Mouse (Mus musculus) embryonic facial prominence, embryonic 10.5 days (tissue): ENCODE results near the gene Gm13030. TPM values are rescaled to one million over a fixed set of nuclear protein-coding genes. Genes with fewer than 3 reads are reported as not detected.
A peak's percentile ranks its signal among the peaks of the same experiment; 100 is the strongest.

Source experiments
- DNase-seq: peaks from one replicate; pipeline ENCODE4 v3.0.0-alpha.2; 2017; ENCODE audit warnings: low spot score
- H3K27ac ChIP-seq: fragments of 300-500 bp; sonication (generic); replicated peaks from 2 replicates; pipeline ENCODE4 v1.5.1; 2016; ENCODE audit warnings: mild to moderate bottlenecking
- H3K27me3 ChIP-seq: fragments of 300-500 bp; sonication (generic); replicated peaks from 2 replicates; pipeline ENCODE4 v1.6.1; 2016; ENCODE audit warnings: low read depth, mild to moderate bottlenecking; ENCODE audit not compliant: poor library complexity, severe bottlenecking
- H3K36me3 ChIP-seq: fragments of 300-500 bp; sonication (generic); replicated peaks from 2 replicates; pipeline ENCODE4 v1.6.1; 2016; ENCODE audit warnings: mild to moderate bottlenecking, moderate library complexity
- H3K4me1 ChIP-seq: fragments of 300-500 bp; sonication (generic); 2 replicates; pipeline ENCODE4 v1.6.1; 2016
- H3K4me3 ChIP-seq: fragments of 300-500 bp; sonication (generic); 2 replicates; pipeline ENCODE4 v1.5.1; 2016; ENCODE audit warnings: mild to moderate bottlenecking, moderate library complexity
- H3K9me3 ChIP-seq: fragments of 300-500 bp; sonication (generic); 2 replicates; pipeline ENCODE4 v1.6.1; 2016; ENCODE audit warnings: mild to moderate bottlenecking
- WGBS: fragments of 180-500 bp; shearing (Covaris S2); methylation state at CpG from one replicate; pipeline ENCODE4 v1.1.7; 2016; 5-methylcytosine and 5-hydroxymethylcytosine counted together
- polyA plus RNA-seq: library from polyadenylated mRNA; unstranded; fragments of >200 nt; fragmentation: Nextera tagmentation; extraction: Ambion mirVana; gene quantifications from 2 replicates; pipeline ENCODE4 v1.2.1, GENCODE M21; 2016

Gene Gm13030
- polyA plus RNA-seq, 1 experiment from 2014 or later = not detected

- no peak overlapping the region; the same call in 1 of the 2 replicates for H3K27ac ChIP-seq
These were observed 14.0 kb downstream of the Gm13030 start for GRCm38 (mm10) chr4:138859728-138860127.

GRCm38 (mm10) chr4:138859245-138859644 is 14.5 kb downstream of the Gm13030 start:
- 17% methylated on average over 9 of the region's 9 CpGs for WGBS
- DNase-seq = peak; percentile 67
- Histone ChIP-seq H3K4me3 (peak overlapping the region; percentile 48), H3K4me1 (peaks cover 6% of the 10 kb centered on the region; the same call in 1 of the 2 replicates), H3K9me3 (no peaks in the 10 kb centered on the region), H3K36me3 (no peaks in the 10 kb centered on the region), H3K27me3 (0 out of 2 replicates have a peak, but pooled peaks cover 8% of the 10 kb centered on the region), H3K27ac (no peak overlapping the region)

More at GRCm38 (mm10) chr4:138859728-138860127, 14.0 kb downstream of the Gm13030 start:
- 9% methylated on average over 13 of the region's 13 CpGs for WGBS
- no peaks in the 10 kb centered on the region for H3K36me3 ChIP-seq
- DNase-seq = peak; percentile 89
- peaks cover 8% of the 10 kb centered on the region; the same call in 1 of the 2 replicates for H3K4me1 ChIP-seq
- H3K27me3 ChIP-seq = 0 out of 2 replicates have a peak, but pooled peaks cover 8% of the 10 kb centered on the region
- H3K9me3 ChIP-seq = no peaks in the 10 kb centered on the region
- H3K4me3 ChIP-seq = peak overlapping the region; percentile 48

GRCm38 (mm10) chr4:138858446-138858845 is 15.3 kb downstream of the Gm13030 start:
- DNase-seq = no peak
- Histone ChIP-seq H3K4me1 (peaks cover 6% of the 10 kb centered on the region; the same call in 1 of the 2 replicates), H3K27me3 (0 out of 2 replicates have a peak, but pooled peaks cover 8% of the 10 kb centered on the region), H3K4me3 (no peak overlapping the region), H3K36me3 (no peaks in the 10 kb centered on the region), H3K9me3 (no peaks in the 10 kb centered on the region), H3K27ac (no peak overlapping the region)
- 86% methylated on average over 15 of the region's 15 CpGs for WGBS

- H3K9me3 ChIP-seq = no peaks in the 10 kb centered on the region
- 0 out of 2 replicates have a peak, but pooled peaks cover 8% of the 10 kb centered on the region for H3K27me3 ChIP-seq
- WGBS = 93% methylated on average over 10 of the region's 10 CpGs
- no peaks in the 10 kb centered on the region for H3K36me3 ChIP-seq
- no peak overlapping the region for H3K4me3 ChIP-seq
- DNase-seq = no peak
- H3K27ac ChIP-seq = no peak overlapping the region
- H3K4me1 ChIP-seq = peaks cover 6% of the 10 kb centered on the region; the same call in 1 of the 2 replicates
These were observed 16.2 kb downstream of the Gm13030 start for GRCm38 (mm10) chr4:138857576-138857975.

- WGBS = 26% methylated on average over 7 of the region's 7 CpGs
- Histone ChIP-seq H3K27ac (no peak overlapping the region), H3K4me3 (no peak overlapping the region), H3K9me3 (no peaks in the 10 kb centered on the region), H3K27me3 (0 out of 2 replicates have a peak, but pooled peaks cover 8% of the 10 kb centered on the region), H3K36me3 (no peaks in the 10 kb centered on the region), H3K4me1 (peaks cover 6% of the 10 kb centered on the region; the same call in 1 of the 2 replicates)
- DNase-seq = peak; percentile 81
These were observed 17.3 kb downstream of the Gm13030 start for GRCm38 (mm10) chr4:138856491-138856890.

- Histone ChIP-seq H3K27me3 (0 out of 2 replicates have a peak, but pooled peaks cover 7% of the 10 kb centered on the region), H3K27ac (no peak overlapping the region), H3K4me1 (peaks cover 4% of the 10 kb centered on the region; the same call in 1 of the 2 replicates), H3K36me3 (no peaks in the 10 kb centered on the region), H3K9me3 (no peaks in the 10 kb centered on the region), H3K4me3 (no peak overlapping the region)
- DNase-seq = no peak
- WGBS = 91% methylated on average over 9 of the region's 9 CpGs
These were observed 18.6 kb downstream of the Gm13030 start for GRCm38 (mm10) chr4:138855092-138855632.

- Histone ChIP-seq H3K9me3 (no peaks in the 10 kb centered on the region), H3K36me3 (no peaks in the 10 kb centered on the region), H3K27me3 (0 out of 2 replicates have a peak, but pooled peaks cover 4% of the 10 kb centered on the region), H3K27ac (no peak overlapping the region), H3K4me3 (no peak overlapping the region), H3K4me1 (no peaks in the 10 kb centered on the region)
- DNase-seq = no peak
- WGBS = 71% methylated on average over 6 of the region's 6 CpGs
These were observed 20.8 kb downstream of the Gm13030 start for GRCm38 (mm10) chr4:138852961-138853360.

- Histone ChIP-seq H3K4me3 (no peak overlapping the region), H3K9me3 (no peaks in the 10 kb centered on the region), H3K27me3 (0 out of 2 replicates have a peak, but pooled peaks cover 4% of the 10 kb centered on the region), H3K27ac (no peak overlapping the region), H3K4me1 (no peaks in the 10 kb centered on the region), H3K36me3 (no peaks in the 10 kb centered on the region)
- WGBS = 11% methylated on average over 4 of the region's 4 CpGs
- DNase-seq = peak; percentile 76
These were observed 22.3 kb downstream of the Gm13030 start for GRCm38 (mm10) chr4:138851463-138851862.

- 90% methylated on average over 7 of the region's 7 CpGs for WGBS
- H3K4me1 ChIP-seq = no peaks in the 10 kb centered on the region
- peaks cover 16% of the 10 kb centered on the region for H3K9me3 ChIP-seq
- no peak overlapping the region for H3K27ac ChIP-seq
- DNase-seq = no peak
- H3K36me3 ChIP-seq = no peaks in the 10 kb centered on the region
- no peak overlapping the region for H3K4me3 ChIP-seq
- no peaks in the 10 kb centered on the region for H3K27me3 ChIP-seq
These were observed 32.4 kb downstream of the Gm13030 start for GRCm38 (mm10) chr4:138841386-138841785.

GRCm38 (mm10) chr4:138840726-138841125 is 33.0 kb downstream of the Gm13030 start:
- Histone ChIP-seq H3K27ac (no peak overlapping the region), H3K4me3 (no peak overlapping the region), H3K27me3 (no peaks in the 10 kb centered on the region), H3K36me3 (no peaks in the 10 kb centered on the region), H3K9me3 (peaks cover 16% of the 10 kb centered on the region), H3K4me1 (no peaks in the 10 kb centered on the region)
- 82% methylated on average over 8 of the region's 8 CpGs for WGBS
- DNase-seq = no peak

GRCm38 (mm10) chr4:138839806-138840205 is 34.0 kb downstream of the Gm13030 start:
- Histone ChIP-seq H3K27ac (no peak overlapping the region), H3K4me3 (no peak overlapping the region), H3K9me3 (peaks cover 13% of the 10 kb centered on the region), H3K27me3 (no peaks in the 10 kb centered on the region), H3K4me1 (no peaks in the 10 kb centered on the region), H3K36me3 (no peaks in the 10 kb centered on the region)
- DNase-seq = no peak
- WGBS = 85% methylated on average over 6 of the region's 6 CpGs

GRCm38 (mm10) chr4:138827147-138827546 is 46.6 kb downstream of the Gm13030 start:
- Histone ChIP-seq H3K27me3 (no peaks in the 10 kb centered on the region), H3K9me3 (0 out of 2 replicates have a peak, but pooled peaks cover 6% of the 10 kb centered on the region), H3K27ac (no peak overlapping the region), H3K4me3 (no peak overlapping the region), H3K36me3 (no peaks in the 10 kb centered on the region), H3K4me1 (peaks cover 4% of the 10 kb centered on the region; the same call in 1 of the 2 replicates)
- no peak for DNase-seq
- 68% methylated on average over 11 of the region's 11 CpGs for WGBS
